Mouse (Mus musculus) embryo, embryonic 9.5 days (tissue): Measurements from ENCODE around the gene Nexn.
"Not testable (repeated sequence)": the region's sequence is repeated elsewhere in the genome, so short reads cannot be mapped to it uniquely, and the experiment has no call there.

Source experiments
- DNase-seq: peaks from one replicate; pipeline ENCODE4 v3.0.0-alpha.2; 2017; ENCODE audit errors: extremely low spot score

Nexn gene

GRCm38 (mm10) chr3:152197246-152197645 lies 68.9 kb downstream of the Nexn start:
- not testable (repeated sequence) for DNase-seq

GRCm38 (mm10) chr3:152193635-152194097 lies 72.5 kb downstream of the Nexn start:
- DNase-seq, result peak; percentile 84

GRCm38 (mm10) chr3:152193177-152193576 lies 73.0 kb downstream of the Nexn start:
- no peak for DNase-seq

DNA sequence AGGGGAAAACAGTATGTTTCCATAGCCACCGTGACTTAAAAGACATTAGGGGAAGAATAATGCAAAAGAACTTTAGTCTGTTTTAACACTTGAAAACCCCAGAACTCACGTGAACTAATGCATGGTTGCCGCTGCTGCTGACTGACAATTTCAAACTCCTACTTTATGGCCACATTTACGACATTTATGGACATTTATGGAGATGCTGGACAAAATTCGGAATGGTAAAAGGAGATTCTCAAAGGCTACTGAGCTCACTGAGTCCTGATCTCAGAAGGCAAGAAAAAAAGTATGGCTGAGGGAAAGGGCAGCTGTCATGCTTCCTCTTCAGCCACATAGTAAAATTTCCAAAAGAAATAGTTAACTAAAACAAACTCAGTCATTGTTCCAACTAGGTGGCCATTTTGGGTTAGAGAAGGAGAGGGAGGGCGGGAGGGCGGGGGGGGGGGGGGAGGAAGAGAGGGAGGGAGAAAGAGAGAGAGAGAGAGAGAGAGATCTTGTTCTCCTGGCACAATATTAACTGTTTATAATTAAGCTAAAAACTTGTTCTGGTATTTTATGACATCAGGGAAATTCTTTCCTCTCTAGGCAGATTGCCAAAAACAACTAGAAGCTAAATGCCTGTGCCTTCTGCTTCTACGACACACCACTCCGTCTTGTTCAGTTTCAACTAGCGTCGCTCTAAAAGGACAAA lies 73.8 kb downstream of the Nexn start:
- no peak for DNase-seq

GRCm38 (mm10) chr3:152191791-152192237 lies 74.3 kb downstream of the Nexn start:
- peak; percentile 24 for DNase-seq

- DNase-seq, result no peak
Measured at GRCm38 (mm10) chr3:152190679-152191477, 75.3 kb downstream of the Nexn start.

GRCm38 (mm10) chr3:152189306-152189705 lies 76.8 kb downstream of the Nexn start:
- no peak for DNase-seq
